Mouse (Mus musculus) lung, embryonic 14.5 days (tissue): ENCODE measurements at regions not wholly inside any gene's neighbourhood (a gene's known extent, or its start where the extent isn't known, plus 50 kb on each side); places are given as distances from the start of the nearest gene placed in this dataset.

Experiments
- ATAC-seq: fragments of 200-750 bp; cut with Nextera tagmentation; 2 replicates; pipeline ENCODE4 v1.8.0; 2017; ENCODE audit warnings: mild to moderate bottlenecking, moderate TSS enrichment, moderate library complexity; ENCODE audit not compliant: insufficient read depth
- DNase-seq: peaks from one replicate; pipeline ENCODE4 v3.0.0-alpha.2; 2015
- H3K27ac ChIP-seq: fragments of 300-500 bp; sonication (generic); 2 replicates; pipeline ENCODE4 v1.5.1; 2014; ENCODE audit warnings: low read depth, mild to moderate bottlenecking, moderate library complexity
- H3K27me3 ChIP-seq: fragments of 300-500 bp; sonication (generic); 2 replicates; pipeline ENCODE4 v1.6.1; 2014; ENCODE audit warnings: low read length, control low read depth; ENCODE audit not compliant: insufficient read depth
- H3K36me3 ChIP-seq: fragments of 300-500 bp; sonication (generic); 2 replicates; pipeline ENCODE4 v1.6.1; 2014; ENCODE audit warnings: control low read depth; ENCODE audit not compliant: insufficient read depth
- H3K4me1 ChIP-seq: fragments of 300-500 bp; sonication (generic); 2 replicates; pipeline ENCODE4 v1.6.1; 2014; ENCODE audit warnings: antibody characterized with exemption, control low read depth; ENCODE audit not compliant: insufficient read depth
- H3K4me2 ChIP-seq: fragments of 300-500 bp; sonication (generic); 2 replicates; pipeline ENCODE4 v1.6.1; 2014; ENCODE audit warnings: mild to moderate bottlenecking
- H3K4me3 ChIP-seq: fragments of 300-500 bp; sonication (generic); 2 replicates; pipeline ENCODE4 v1.5.1; 2014; ENCODE audit warnings: low read depth, low read length
- H3K9ac ChIP-seq: fragments of 300-500 bp; sonication (generic); 2 replicates; pipeline ENCODE4 v1.6.1; 2014
- H3K9me3 ChIP-seq: fragments of 300-500 bp; sonication (generic); 2 replicates; pipeline ENCODE4 v1.6.1; 2016; ENCODE audit warnings: low read depth, low read length, control low read depth
- CTCF ChIP-seq: IDR thresholded peaks from 2 replicates; pipeline ENCODE4 v1.5.1; 2016; ENCODE audit warnings: antibody characterized with exemption, low read depth
- WGBS: fragments of 180-500 bp; shearing (Covaris S2); extraction: QIAGEN DNeasy Blood & Tissue Kit; methylation state at CpG from one replicate; pipeline ENCODE4 v1.1.7; 2014; 5-methylcytosine and 5-hydroxymethylcytosine counted together

DNA sequence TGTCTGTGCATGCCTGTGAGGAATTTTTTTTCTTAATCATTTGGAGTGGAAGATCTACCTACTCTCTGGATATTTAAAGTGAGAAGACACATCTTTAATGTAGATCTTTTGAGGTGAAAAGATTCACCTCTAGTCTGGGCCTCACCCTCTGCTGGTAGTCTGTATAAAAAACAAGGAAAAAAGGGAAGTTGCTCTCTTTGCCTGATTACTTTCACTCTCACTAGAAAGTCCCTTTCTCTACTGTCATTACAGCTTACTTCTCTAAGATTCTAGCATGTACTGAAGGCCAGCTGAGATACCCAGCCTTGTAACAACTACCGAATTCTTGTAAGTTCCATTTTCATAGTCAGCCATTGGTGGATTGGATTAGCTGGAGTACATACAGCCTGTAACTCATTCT is 3791.9 kb downstream of the 9330182O14Rik start:
- Histone ChIP-seq H3K4me3 (no peak overlapping the region), H3K27me3 (no peaks in the 10 kb centered on the region), H3K27ac (no peak overlapping the region), H3K9ac (no peak overlapping the region), H3K9me3 (no peaks in the 10 kb centered on the region), H3K4me2 (no peak overlapping the region), H3K4me1 (no peaks in the 10 kb centered on the region), H3K36me3 (no peaks in the 10 kb centered on the region)
- WGBS: 84% methylated on average over 1 of the region's 1 CpGs
- DNase-seq: no peak
- no peak for TF ChIP-seq CTCF
- ATAC-seq: no peak

DNA sequence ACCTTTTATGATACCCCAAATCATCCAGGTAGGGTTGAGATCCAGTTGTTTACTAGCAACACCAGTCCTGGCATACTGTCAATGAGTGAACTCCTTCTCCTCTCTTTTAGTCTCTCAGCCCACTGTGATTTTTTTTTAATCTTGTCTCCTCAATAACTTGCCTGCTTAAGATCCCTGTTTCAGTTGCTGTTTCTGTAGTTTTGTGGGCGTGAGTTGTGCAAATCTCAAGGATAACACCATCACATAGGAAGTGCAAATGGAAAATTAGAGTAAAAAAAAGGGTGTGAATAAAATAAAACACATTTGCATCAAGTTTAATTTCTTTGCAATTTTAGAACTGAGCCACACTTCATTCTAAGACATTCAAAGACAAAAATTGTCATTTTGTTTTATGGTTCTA is 3799.4 kb downstream of the 9330182O14Rik start:
- no peak overlapping the region for H3K4me3 ChIP-seq
- no peak overlapping the region for H3K4me2 ChIP-seq
- H3K27me3 ChIP-seq: no peaks in the 10 kb centered on the region
- no peaks in the 10 kb centered on the region for H3K9me3 ChIP-seq
- WGBS: 82% methylated on average over 1 of the region's 1 CpGs
- H3K9ac ChIP-seq: no peak overlapping the region
- DNase-seq: no peak
- no peak for TF ChIP-seq CTCF
- no peak for ATAC-seq
- H3K36me3 ChIP-seq: no peaks in the 10 kb centered on the region
- H3K27ac ChIP-seq: no peak overlapping the region
- no peaks in the 10 kb centered on the region for H3K4me1 ChIP-seq

DNA sequence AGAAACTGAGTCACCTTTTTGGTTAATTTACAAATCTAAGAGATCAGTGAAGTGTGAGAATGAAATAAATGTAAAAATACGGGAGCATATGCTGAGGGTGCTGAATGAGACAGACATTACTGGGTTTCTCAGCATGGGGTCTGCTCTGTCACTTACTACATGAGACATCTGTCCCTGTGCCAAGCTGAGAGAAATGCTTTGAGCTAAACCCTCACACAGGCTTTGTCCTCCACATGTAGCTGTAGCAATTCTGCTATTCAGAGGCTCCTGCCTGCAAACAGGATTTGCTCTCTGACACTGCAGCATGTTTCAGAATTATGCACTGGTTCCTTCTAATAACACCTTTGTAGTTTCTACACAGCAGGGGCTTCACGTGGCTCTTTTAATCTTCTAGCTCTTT is 3806.3 kb downstream of the 9330182O14Rik start:
- no peak for ATAC-seq
- Histone ChIP-seq H3K4me1 (no peaks in the 10 kb centered on the region), H3K36me3 (no peaks in the 10 kb centered on the region), H3K9ac (no peak overlapping the region), H3K9me3 (no peaks in the 10 kb centered on the region), H3K4me3 (no peak overlapping the region), H3K27ac (no peak overlapping the region), H3K27me3 (no peaks in the 10 kb centered on the region), H3K4me2 (no peak overlapping the region)
- WGBS: 47% methylated on average over 2 of the region's 2 CpGs
- no peak for TF ChIP-seq CTCF
- peak; percentile 52 for DNase-seq

DNA sequence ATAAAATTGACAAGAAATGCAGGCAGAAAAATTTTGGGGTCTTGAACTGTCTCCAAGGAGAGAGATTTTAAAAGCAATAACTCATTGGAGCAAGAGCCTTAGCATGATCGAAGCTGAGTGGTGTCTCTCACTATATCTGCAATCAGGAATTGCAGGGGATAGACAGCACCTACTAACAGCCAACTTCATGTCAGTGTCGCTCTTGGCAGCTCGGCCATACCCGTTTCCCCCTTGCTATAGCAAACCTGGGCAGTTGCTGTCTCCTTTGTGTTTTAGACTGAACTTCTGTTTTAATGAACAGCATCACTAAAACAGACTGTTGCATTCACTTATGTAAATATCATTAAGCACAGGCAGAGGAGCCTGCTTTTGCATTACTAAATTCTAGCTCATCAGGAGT is 3806.7 kb downstream of the 9330182O14Rik start:
- Histone ChIP-seq H3K36me3 (no peaks in the 10 kb centered on the region), H3K4me1 (no peaks in the 10 kb centered on the region), H3K4me3 (no peak overlapping the region), H3K27me3 (no peaks in the 10 kb centered on the region), H3K4me2 (no peak overlapping the region), H3K27ac (no peak overlapping the region), H3K9ac (no peak overlapping the region), H3K9me3 (no peaks in the 10 kb centered on the region)
- ATAC-seq (no peak), DNase-seq (no peak)
- no peak for TF ChIP-seq CTCF
- 71% methylated on average over 4 of the region's 4 CpGs for WGBS

DNA sequence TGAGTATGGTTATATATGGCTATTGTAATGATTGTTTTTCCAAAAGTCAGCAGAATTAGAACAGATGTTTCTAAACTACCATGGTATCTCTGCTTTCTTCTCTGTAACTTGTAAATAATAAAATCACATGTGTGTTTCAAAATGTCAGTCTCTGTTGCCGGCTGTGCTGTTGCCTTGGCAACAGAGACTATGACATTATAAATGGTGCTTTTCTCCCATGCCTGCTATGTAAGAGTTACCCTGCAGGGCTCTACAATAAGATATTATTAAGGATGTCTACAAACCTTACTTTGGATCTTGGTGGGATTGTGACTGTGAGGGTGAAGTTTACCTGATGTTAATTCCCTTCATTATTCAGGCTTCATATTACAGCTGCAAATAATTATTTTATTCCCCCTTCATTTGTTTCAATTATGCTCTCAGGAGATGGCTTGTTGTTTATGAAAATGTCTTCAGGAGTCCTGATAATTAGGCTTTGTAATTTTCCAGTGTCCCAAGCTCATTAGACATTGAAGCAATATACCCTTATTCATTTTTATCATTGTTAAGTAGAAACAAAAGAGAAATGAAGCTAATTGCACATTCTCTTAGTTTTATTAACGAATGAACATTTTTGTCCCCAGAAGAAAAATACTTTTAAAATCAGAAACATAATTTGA is 3808.0 kb downstream of the 9330182O14Rik start:
- Histone ChIP-seq H3K36me3 (no peaks in the 10 kb centered on the region), H3K4me2 (no peak overlapping the region), H3K4me3 (no peak overlapping the region), H3K27ac (no peak overlapping the region), H3K27me3 (no peaks in the 10 kb centered on the region), H3K9me3 (no peaks in the 10 kb centered on the region), H3K9ac (no peak overlapping the region), H3K4me1 (no peaks in the 10 kb centered on the region)
- peak; percentile 3 for DNase-seq
- WGBS: 49% methylated on average over 2 of the region's 2 CpGs
- no peak for TF ChIP-seq CTCF
- no peak for ATAC-seq

DNA sequence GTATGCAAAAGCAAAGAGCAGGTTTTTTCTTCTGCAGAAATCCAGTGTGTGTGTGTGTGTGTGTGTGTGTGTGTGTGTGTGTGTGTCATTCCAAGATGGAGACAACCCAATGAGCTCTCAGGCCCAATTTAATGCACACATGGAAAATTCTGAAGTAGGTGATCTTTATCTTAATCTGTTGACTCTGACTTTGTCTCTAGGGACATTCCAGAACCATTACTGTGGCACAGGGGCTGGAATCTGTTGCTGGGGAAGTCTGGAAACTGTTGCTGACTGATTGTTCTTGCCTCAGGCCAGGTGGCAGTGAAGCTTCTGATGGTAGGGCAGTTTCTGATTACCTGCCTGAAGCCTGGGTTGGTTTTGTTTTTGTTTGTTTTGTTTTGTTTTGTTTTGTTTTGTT is 3850.8 kb downstream of the 9330182O14Rik start:
- Histone ChIP-seq H3K4me3 (no peak overlapping the region), H3K4me1 (no peaks in the 10 kb centered on the region), H3K4me2 (no peak overlapping the region), H3K9ac (no peak overlapping the region), H3K27me3 (no peaks in the 10 kb centered on the region), H3K9me3 (no peaks in the 10 kb centered on the region), H3K27ac (no peak overlapping the region), H3K36me3 (no peaks in the 10 kb centered on the region)
- no peak for TF ChIP-seq CTCF
- ATAC-seq (no peak), DNase-seq (no peak)

DNA sequence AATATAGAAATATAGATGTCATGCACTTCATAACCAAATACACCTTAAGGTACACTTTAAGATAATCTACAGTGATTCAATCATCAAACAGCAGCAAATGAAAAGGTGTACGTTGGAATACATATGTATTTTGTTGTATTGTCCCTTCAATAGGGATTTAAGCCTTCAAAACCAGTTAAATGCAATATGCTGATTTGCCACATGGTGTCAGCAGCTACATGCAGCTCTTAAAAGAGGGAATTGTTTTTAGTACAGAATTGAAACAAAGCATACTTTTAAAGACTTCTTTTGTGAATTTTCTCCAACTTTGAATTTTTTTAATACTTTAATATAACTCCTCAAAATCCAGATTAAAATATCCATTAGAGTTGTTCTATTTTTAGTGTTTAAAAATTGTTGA is 3857.1 kb downstream of the 9330182O14Rik start:
- WGBS: 29% methylated on average over 1 of the region's 1 CpGs
- H3K4me3 ChIP-seq: no peak overlapping the region
- DNase-seq (peak; percentile 84), ATAC-seq (no peak)
- H3K27ac ChIP-seq: no peak overlapping the region
- no peak overlapping the region for H3K9ac ChIP-seq
- no peak overlapping the region for H3K4me2 ChIP-seq
- H3K4me1 ChIP-seq: no peaks in the 10 kb centered on the region
- TF ChIP-seq CTCF: peak; percentile 81
- no peaks in the 10 kb centered on the region for H3K27me3 ChIP-seq
- H3K9me3 ChIP-seq: no peaks in the 10 kb centered on the region
- no peaks in the 10 kb centered on the region for H3K36me3 ChIP-seq

DNA sequence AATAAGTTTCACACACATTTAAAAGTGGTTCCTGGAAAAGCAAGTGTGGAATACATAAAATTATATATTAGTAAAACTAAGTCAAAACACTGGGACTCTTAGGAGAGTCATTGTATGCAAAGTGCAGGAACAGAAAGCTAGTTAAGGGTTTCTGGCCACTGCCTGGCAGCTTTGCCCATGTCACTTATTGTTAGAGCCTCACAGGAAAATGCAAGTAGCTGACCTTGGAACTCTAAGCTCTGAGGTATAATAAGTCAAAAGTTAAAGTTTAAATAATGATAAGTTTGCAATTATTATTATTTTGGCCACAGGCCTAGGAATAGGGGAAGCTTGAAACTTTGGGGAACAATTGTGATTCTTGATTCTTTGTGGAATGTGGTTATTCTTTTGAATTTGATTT is 3858.8 kb downstream of the 9330182O14Rik start:
- H3K36me3 ChIP-seq: no peaks in the 10 kb centered on the region
- no peak overlapping the region for H3K4me3 ChIP-seq
- no peak overlapping the region for H3K4me2 ChIP-seq
- H3K9ac ChIP-seq: no peak overlapping the region
- H3K27ac ChIP-seq: no peak overlapping the region
- DNase-seq: no peak
- H3K4me1 ChIP-seq: no peaks in the 10 kb centered on the region
- H3K27me3 ChIP-seq: no peaks in the 10 kb centered on the region
- no peaks in the 10 kb centered on the region for H3K9me3 ChIP-seq
- ATAC-seq: no peak
- TF ChIP-seq CTCF: no peak
